Mouse (Mus musculus): ENCODE results near the gene Lima1. TPM values are rescaled to one million over a fixed set of nuclear protein-coding genes. Genes with fewer than 3 reads are reported as not detected.

Gene Lima1
- polyA plus RNA-seq, 1 experiment from 2014 or later = 38.4 TPM

GRCm38 (mm10) chr15:99847937-99848336 is 27.3 kb downstream of the Lima1 start:
- Histone ChIP-seq H3K27ac (replicated peaks) (no peak overlapping the region), H3K4me2 (replicated peaks) (no peak overlapping the region), H3K9me3 (no peaks in the 10 kb centered on the region), H3K4me3 (no peak overlapping the region), H3K36me3 (no peaks in the 10 kb centered on the region; the same call in 1 of the 2 replicates), H3K4me1 (peaks cover 8% of the 10 kb centered on the region), H3K9ac (replicated peaks) (no peak overlapping the region), H3K27me3 (no peaks in the 10 kb centered on the region)
- 79% methylated on average over 8 of the region's 8 CpGs for WGBS
- no peak for ATAC-seq (replicated peaks)

DNA sequence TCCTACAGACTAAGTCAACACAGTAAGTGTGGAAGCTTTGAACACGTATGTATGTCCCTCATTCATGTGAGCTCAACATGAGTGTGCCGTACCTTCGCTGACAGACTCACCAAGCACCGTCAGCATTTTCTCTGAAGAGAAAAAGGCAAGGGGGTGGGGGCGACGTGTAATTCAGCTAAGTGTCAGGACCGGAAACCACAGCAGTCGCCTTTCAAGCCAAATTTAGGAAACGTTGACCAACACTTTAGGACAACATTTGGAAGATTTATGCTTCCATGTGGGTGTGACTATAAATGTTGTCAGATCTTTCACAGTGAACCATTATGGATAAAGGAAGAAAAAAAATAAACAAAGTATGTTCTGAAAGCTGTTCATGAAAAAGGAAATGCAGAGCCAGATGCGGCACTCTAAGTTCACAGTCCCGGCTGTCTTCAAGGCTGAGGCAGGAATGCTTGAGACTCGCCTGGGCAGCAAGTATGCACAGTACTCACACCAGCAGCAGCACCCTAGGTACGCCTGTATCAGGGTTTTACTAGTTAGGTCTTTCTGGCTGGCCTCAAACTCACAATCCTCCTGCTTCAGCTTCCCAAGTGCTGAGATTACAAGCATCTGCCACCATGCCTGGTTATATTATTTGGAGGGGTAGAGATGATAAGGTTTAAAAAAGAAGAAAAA is 27.9 kb downstream of the Lima1 start:
- Histone ChIP-seq H3K9me3 (no peaks in the 10 kb centered on the region), H3K27ac (replicated peaks) (no peak overlapping the region), H3K36me3 (no peaks in the 10 kb centered on the region; the same call in 1 of the 2 replicates), H3K9ac (replicated peaks) (no peak overlapping the region), H3K4me2 (replicated peaks) (no peak overlapping the region), H3K4me3 (no peak overlapping the region), H3K4me1 (peaks cover 8% of the 10 kb centered on the region), H3K27me3 (no peaks in the 10 kb centered on the region)
- WGBS = 56% methylated on average over 13 of the region's 13 CpGs
- ATAC-seq (replicated peaks) = no peak

- WGBS = 21% methylated on average over 6 of the region's 6 CpGs
- Histone ChIP-seq H3K9ac (replicated peaks) (no peak overlapping the region), H3K27ac (replicated peaks) (no peak overlapping the region), H3K9me3 (no peaks in the 10 kb centered on the region), H3K4me2 (replicated peaks) (no peak overlapping the region), H3K27me3 (no peaks in the 10 kb centered on the region), H3K36me3 (peaks cover 4% of the 10 kb centered on the region), H3K4me1 (peaks cover 8% of the 10 kb centered on the region), H3K4me3 (no peak overlapping the region)
- ATAC-seq (replicated peaks) = no peak
Measured at GRCm38 (mm10) chr15:99846633-99847032, 28.6 kb downstream of the Lima1 start.

DNA sequence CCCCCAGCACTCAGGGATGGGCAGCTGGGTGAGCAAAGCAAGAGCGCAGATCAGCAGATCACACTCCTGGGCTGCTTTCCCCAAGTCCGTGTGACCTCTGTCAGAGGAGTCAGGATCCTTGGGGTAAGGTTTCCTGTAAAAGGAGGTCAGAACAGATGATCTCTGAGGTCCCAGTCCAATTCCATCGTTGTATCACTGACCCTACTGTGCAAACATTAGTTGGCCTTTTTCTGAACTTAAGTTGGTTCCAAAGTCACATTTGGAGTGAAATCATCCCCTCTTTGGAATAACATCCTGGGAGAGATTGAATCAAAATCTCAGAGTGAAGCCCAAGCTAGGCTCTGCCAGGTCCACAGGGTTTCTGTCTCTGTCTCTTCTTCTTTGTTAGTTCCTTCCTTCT is 31.4 kb downstream of the Lima1 start:
- H3K9me3 ChIP-seq = no peaks in the 10 kb centered on the region
- H3K4me3 ChIP-seq = no peak overlapping the region
- 87% methylated on average over 3 of the region's 3 CpGs for WGBS
- no peak overlapping the region for H3K4me2 ChIP-seq (replicated peaks)
- no peak for ATAC-seq (replicated peaks)
- H3K27ac ChIP-seq (replicated peaks) = no peak overlapping the region
- H3K36me3 ChIP-seq = peaks cover 10% of the 10 kb centered on the region
- H3K4me1 ChIP-seq = peaks cover 8% of the 10 kb centered on the region
- no peak overlapping the region for H3K9ac ChIP-seq (replicated peaks)
- H3K27me3 ChIP-seq = no peaks in the 10 kb centered on the region

DNA sequence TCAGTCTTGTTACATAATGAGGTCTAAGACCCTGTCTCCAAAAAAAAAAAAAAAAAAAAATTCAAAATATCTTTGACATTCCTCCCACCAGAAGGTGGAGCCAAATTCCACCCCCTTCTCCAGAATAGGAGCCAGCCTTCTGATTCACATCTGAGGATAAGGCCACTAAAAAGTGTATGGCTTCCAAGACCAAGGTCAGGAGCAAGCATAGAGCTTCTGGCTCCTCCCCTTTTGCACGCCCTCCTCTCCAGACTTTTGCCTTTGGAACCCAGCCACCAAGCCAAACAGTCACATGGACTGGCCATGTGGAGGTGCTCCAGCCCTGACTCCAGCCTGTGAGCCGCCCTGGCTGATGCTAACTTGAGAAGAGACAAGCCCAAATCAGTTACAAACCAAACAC is 35.3 kb downstream of the Lima1 start:
- Histone ChIP-seq H3K9me3 (no peaks in the 10 kb centered on the region), H3K4me1 (no peaks in the 10 kb centered on the region), H3K27ac (replicated peaks) (no peak overlapping the region), H3K36me3 (peaks cover 10% of the 10 kb centered on the region), H3K9ac (replicated peaks) (no peak overlapping the region), H3K4me2 (replicated peaks) (no peak overlapping the region), H3K27me3 (no peaks in the 10 kb centered on the region), H3K4me3 (no peak overlapping the region)
- WGBS = 72% methylated on average over 2 of the region's 2 CpGs
- ATAC-seq (replicated peaks) = no peak

DNA sequence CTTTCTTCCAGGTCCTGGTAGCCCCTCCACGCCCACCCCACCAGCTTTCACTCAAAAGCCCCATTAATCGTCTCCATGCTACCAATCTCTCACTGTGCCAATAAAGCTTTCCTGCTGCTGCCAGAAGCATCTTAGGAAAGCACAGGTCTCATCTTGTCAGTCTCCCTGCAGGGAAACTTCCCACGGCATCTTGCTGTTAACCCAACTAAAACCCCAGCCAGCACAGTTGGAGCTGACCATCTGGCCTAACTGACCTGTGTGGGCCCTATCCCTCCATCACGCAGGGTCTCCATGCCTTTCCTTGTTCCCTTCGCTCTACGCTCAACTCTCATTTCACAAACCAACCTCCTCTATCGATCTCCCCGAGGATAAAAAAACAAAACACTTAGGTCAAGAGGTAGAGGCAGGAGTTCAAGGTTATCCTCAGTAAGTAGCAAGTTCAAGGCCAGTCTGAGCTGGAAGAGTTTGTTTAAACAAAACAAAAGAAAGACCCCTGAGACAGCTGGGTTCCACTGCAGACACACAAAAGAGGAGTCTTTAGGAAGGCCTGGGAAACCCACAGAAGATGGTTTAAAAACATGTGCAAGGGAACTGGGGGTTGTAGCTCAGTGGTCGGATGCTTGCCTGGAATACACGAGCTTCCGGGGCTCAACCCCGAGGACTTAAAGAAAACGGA is 36.0 kb downstream of the Lima1 start:
- ATAC-seq (replicated peaks) = no peak
- H3K4me1 ChIP-seq = no peaks in the 10 kb centered on the region
- no peak overlapping the region for H3K4me2 ChIP-seq (replicated peaks)
- no peak overlapping the region for H3K9ac ChIP-seq (replicated peaks)
- H3K9me3 ChIP-seq = no peaks in the 10 kb centered on the region
- no peak overlapping the region for H3K27ac ChIP-seq (replicated peaks)
- peaks cover 10% of the 10 kb centered on the region for H3K36me3 ChIP-seq
- H3K27me3 ChIP-seq = no peaks in the 10 kb centered on the region
- no peak overlapping the region for H3K4me3 ChIP-seq
- 84% methylated on average over 13 of the region's 13 CpGs for WGBS

GRCm38 (mm10) chr15:99837561-99837960 is 37.7 kb downstream of the Lima1 start:
- ATAC-seq (replicated peaks) = no peak
- H3K4me3 ChIP-seq = no peak overlapping the region
- no peak overlapping the region for H3K27ac ChIP-seq (replicated peaks)
- H3K4me1 ChIP-seq = no peaks in the 10 kb centered on the region
- peaks cover 10% of the 10 kb centered on the region for H3K36me3 ChIP-seq
- no peaks in the 10 kb centered on the region for H3K27me3 ChIP-seq
- 84% methylated on average over 7 of the region's 7 CpGs for WGBS
- H3K4me2 ChIP-seq (replicated peaks) = no peak overlapping the region
- H3K9me3 ChIP-seq = no peaks in the 10 kb centered on the region
- H3K9ac ChIP-seq (replicated peaks) = no peak overlapping the region

DNA sequence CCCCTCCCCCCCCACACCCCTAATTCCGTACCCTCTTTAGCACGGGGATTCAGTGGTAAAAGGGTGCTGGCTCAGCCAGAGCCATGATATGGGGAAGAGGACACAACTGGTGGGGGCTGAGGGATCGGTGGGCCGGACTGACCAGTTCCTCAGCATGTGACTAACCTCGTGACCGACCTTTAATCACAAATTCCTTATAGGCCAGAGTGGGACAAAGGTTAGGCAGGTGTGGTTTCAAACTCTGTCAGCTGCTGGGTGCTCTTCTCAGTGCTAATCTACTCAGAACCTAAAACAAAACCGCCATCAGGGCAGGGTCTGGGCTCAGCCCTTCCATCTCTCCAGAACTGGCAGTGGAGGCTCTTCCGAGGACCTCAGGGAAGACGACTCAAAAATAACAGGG is 40.1 kb downstream of the Lima1 start:
- H3K36me3 ChIP-seq = no peaks in the 10 kb centered on the region
- no peak overlapping the region for H3K27ac ChIP-seq (replicated peaks)
- H3K9ac ChIP-seq (replicated peaks) = no peak overlapping the region
- no peaks in the 10 kb centered on the region for H3K9me3 ChIP-seq
- WGBS = 73% methylated on average over 9 of the region's 9 CpGs
- no peaks in the 10 kb centered on the region for H3K4me1 ChIP-seq
- H3K4me3 ChIP-seq = no peak overlapping the region
- no peaks in the 10 kb centered on the region for H3K27me3 ChIP-seq
- no peak overlapping the region for H3K4me2 ChIP-seq (replicated peaks)
- no peak for ATAC-seq (replicated peaks)

- Histone ChIP-seq H3K27me3 (no peaks in the 10 kb centered on the region), H3K4me3 (no peak overlapping the region), H3K27ac (replicated peaks) (no peak overlapping the region), H3K36me3 (no peaks in the 10 kb centered on the region), H3K4me2 (replicated peaks) (no peak overlapping the region), H3K9ac (replicated peaks) (no peak overlapping the region), H3K4me1 (no peaks in the 10 kb centered on the region), H3K9me3 (no peaks in the 10 kb centered on the region)
- no peak for ATAC-seq (replicated peaks)
- 91% methylated on average over 3 of the region's 3 CpGs for WGBS
Measured at GRCm38 (mm10) chr15:99834681-99835080, 40.6 kb downstream of the Lima1 start.

DNA sequence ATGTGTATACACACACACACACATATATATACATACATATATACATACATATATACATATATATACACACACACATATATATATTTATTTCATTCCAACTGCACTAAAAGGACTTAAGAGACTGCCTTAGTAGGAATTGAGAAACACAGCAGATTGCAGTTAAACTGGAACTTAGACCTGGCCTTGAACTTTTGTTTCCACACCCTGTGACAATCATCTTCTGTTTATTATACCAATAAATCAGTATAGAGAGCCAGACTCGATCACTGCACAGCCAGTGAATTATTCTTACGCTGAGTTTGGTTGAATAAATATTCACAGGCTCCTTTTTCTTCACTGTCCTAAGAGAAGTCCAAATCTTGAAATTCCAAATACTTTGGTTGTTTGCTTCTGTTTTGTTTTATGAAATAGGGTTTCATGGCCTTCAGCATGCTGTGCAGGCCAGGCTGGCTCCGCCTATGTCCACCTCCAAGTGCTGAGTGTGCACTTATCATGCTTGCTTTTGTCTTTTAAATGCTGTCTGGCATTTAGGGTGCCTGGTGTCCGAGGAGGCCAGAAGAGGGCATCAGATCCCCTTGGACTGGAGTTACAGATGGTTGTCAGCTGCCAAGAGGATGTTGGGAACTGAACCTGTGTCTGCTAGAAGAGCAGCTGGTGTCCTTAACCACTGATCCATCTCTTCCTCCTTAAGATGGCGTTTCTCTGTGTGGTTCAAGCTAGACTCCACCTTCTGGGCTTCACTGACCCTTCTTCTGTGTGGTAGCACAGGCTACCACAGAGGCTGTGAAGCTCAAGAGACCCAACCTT is 41.4 kb downstream of the Lima1 start:
- Histone ChIP-seq H3K9ac (replicated peaks) (no peak overlapping the region), H3K36me3 (no peaks in the 10 kb centered on the region), H3K9me3 (no peaks in the 10 kb centered on the region), H3K27me3 (no peaks in the 10 kb centered on the region), H3K27ac (replicated peaks) (no peak overlapping the region), H3K4me3 (no peak overlapping the region), H3K4me2 (replicated peaks) (no peak overlapping the region), H3K4me1 (no peaks in the 10 kb centered on the region)
- 83% methylated on average over 5 of the region's 5 CpGs for WGBS
- no peak for ATAC-seq (replicated peaks)

DNA sequence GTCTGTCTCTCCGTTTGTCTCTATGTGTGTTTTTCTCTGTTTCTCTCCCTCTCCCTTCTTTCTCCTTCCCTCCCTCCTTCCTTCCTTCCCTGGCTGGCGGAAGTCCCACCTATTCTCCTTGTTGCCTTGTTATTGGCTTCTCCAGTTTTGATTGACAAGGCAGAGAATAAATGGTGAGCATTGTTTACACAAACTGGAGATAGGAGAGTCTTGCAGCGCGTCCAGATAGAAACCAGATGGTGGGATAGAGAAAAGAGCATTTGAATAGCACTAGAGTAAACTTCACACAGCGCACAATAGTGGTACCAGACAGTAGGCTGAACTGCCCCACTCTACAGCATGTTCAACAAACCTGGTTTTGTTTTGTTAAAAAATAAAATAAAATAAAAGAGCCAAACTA is 43.7 kb downstream of the Lima1 start:
- no peak for ATAC-seq (replicated peaks)
- Histone ChIP-seq H3K9ac (replicated peaks) (no peak overlapping the region), H3K4me2 (replicated peaks) (no peak overlapping the region), H3K4me3 (no peak overlapping the region), H3K4me1 (peaks cover 1% of the 10 kb centered on the region; the same call in 1 of the 2 replicates), H3K36me3 (no peaks in the 10 kb centered on the region), H3K9me3 (no peaks in the 10 kb centered on the region), H3K27ac (replicated peaks) (no peak overlapping the region), H3K27me3 (no peaks in the 10 kb centered on the region)
- WGBS = 64% methylated on average over 5 of the region's 5 CpGs

GRCm38 (mm10) chr15:99828061-99828460 is 47.2 kb downstream of the Lima1 start:
- no peak overlapping the region for H3K9ac ChIP-seq (replicated peaks)
- no peaks in the 10 kb centered on the region for H3K9me3 ChIP-seq
- 85% methylated on average over 2 of the region's 2 CpGs for WGBS
- no peak for ATAC-seq (replicated peaks)
- no peaks in the 10 kb centered on the region for H3K36me3 ChIP-seq
- no peak overlapping the region for H3K27ac ChIP-seq (replicated peaks)
- no peak overlapping the region for H3K4me3 ChIP-seq
- no peak overlapping the region for H3K4me2 ChIP-seq (replicated peaks)
- peaks cover 7% of the 10 kb centered on the region; the same call in 1 of the 2 replicates for H3K4me1 ChIP-seq
- no peaks in the 10 kb centered on the region for H3K27me3 ChIP-seq
